Mouse (Mus musculus) skeletal muscle tissue, adult 2 months (tissue): ENCODE data around the gene Cyp2c67.
"Not testable (repeated sequence)": the region's sequence is repeated elsewhere in the genome, so short reads cannot be mapped to it uniquely, and the experiment has no call there.

Experiments
- DNase-seq: peaks from one replicate; pipeline ENCODE4 v3.0.0-alpha.2; 2012; ENCODE audit warnings: low read depth, low spot score

Gene Cyp2c67

DNA sequence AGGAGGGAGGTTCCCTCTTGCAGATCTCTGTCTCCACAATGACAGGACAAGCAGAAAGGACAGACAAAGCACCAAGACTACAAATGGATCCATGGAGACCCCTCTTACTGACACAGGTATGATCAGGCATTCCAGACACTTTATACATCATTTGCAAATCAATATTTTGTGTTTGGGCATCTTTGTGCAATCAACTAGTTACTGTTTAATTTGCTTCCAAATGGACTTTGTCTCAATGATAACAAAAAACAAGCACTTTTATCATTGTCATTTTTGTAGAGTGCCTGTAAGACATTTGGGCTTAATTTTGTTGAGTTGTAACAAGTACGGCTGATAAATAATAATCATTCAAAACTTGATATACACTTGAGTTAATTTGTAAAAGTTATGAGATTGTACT is at the start of gene Cyp2c67:
Cyp2c67 (minus strand) TSS at position 114 of the 400 bp plus-strand sequence.
- DNase-seq, result no peak

DNA sequence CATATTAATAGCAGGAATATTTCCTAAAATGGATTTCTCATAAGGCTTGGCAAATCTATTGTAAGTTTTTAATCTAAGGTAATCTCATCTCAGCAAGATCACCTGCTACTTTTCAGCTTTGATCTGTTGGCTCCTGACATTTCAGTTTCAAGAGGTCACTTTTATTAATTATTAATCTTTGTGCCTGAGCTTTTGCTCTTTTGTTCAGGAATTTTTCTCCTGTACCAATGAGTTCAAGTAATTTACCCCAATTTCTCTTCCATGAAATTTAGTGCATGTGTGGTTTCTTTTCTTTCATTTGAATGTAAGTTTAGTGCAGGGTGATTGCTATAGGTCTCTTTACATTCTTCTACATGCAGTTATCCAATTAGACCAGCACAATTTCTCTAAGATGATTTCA is 16.8 kb upstream of the Cyp2c67 start:
- not testable (repeated sequence) for DNase-seq

DNA sequence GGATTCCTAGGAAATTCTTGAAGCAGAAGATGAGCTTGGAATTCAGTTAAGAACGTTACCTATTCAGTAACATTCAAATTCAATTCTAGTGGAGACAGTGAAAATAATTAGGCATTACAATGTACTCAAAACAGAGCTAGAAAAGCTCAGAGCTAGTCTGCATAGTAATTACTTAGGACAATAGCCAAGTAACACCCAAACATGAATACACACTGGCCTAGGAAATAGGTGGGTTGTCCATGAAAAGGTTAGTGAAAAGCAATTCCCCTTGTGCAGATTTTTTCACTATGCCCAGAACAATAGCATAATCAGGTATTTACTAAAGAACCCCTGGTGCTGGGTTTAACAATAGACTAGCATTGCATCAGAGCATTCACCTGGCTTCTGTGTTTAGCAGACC is 3.5 kb upstream of the Cyp2c67 start:
- DNase-seq, result no peak

DNA sequence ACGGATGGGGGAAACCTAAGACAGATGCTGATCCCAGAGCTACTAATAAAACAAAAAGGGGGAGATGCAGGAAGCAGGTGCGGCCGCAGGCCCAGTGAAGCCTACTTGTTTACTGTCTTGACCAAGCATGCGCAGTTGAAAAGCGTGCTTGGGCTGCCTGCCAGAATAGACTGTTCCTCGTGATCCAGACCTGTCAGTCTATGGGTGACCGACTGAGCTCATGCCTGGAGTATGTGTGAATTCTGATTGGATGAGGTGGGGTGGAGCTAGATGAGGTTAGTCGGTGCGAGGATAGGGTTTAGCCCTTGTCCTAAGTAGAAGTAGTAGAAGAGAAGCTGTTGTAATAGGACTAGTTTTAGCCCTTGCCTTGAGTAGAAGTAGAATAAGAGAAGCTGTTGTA is 1.3 kb downstream of the Cyp2c67 start:
- DNase-seq, result no peak

DNA sequence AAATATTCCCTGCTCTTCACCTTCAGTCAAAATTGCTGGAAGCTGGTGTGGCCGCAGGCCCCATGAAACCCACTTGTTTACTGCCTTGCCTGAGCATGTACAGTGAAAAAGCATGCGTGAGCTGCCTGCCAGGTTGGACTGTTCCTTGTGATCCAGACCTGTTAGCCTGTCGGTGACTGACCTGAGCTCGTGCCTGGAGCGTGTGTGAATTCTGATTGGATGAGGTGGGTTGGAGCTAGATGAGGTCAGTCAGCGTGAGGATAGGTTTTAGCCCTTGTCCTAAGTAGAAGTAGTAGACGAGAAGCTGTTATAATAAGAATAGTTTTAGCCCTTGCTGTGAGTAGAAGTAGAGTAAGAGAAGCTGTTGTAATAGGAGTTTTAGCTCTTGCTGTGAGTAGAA is 4.3 kb downstream of the Cyp2c67 start:
- not testable (repeated sequence) for DNase-seq
